Mouse (Mus musculus) ES-Bruce4 (cell line): Measurements from ENCODE around the gene Cnot1. TPM values are rescaled to one million over a fixed set of nuclear protein-coding genes. Genes with fewer than 3 reads are reported as not detected.

Experiments
- H3K27ac ChIP-seq: 2 replicates; pipeline ENCODE4 v1.5.1; 2012; ENCODE audit warnings: low read length, inconsistent platforms; ENCODE audit not compliant: insufficient read depth
- H3K27me3 ChIP-seq: 2 replicates; pipeline ENCODE4 v1.6.1; 2012; ENCODE audit warnings: mild to moderate bottlenecking, low read length, inconsistent platforms; ENCODE audit not compliant: control insufficient read depth, poor library complexity, insufficient read depth, severe bottlenecking
- H3K36me3 ChIP-seq: 2 replicates; pipeline ENCODE4 v1.6.1; 2012; ENCODE audit warnings: inconsistent platforms, mild to moderate bottlenecking, low read length, moderate library complexity; ENCODE audit not compliant: control insufficient read depth, poor library complexity, insufficient read depth, severe bottlenecking
- H3K4me1 ChIP-seq: one replicate; pipeline ENCODE4 v1.8.1; 2011; ENCODE audit warnings: low read length; ENCODE audit not compliant: control insufficient read depth, insufficient read depth
- H3K4me3 ChIP-seq: 2 replicates; pipeline ENCODE4 v1.5.1; 2011; ENCODE audit warnings: low read depth, mild to moderate bottlenecking, low read length
- H3K9ac ChIP-seq: 2 replicates; pipeline ENCODE4 v1.6.1; 2012; ENCODE audit warnings: low read depth, mild to moderate bottlenecking, inconsistent platforms; ENCODE audit not compliant: poor library complexity, severe bottlenecking
- H3K9me3 ChIP-seq: replicated peaks from 2 replicates; pipeline ENCODE4 v1.6.1; 2012; ENCODE audit warnings: mild to moderate bottlenecking, low read length, inconsistent platforms; ENCODE audit not compliant: control insufficient read depth, poor library complexity, insufficient read depth, severe bottlenecking
- CTCF ChIP-seq: IDR thresholded peaks from one replicate; pipeline ENCODE4 v1.8.1; 2011; ENCODE audit warnings: low read depth, low read length
- EP300 ChIP-seq: IDR thresholded peaks from 2 replicates; pipeline ENCODE4 v1.6.1; 2011; ENCODE audit warnings: low read depth, low read length; ENCODE audit not compliant: insufficient read depth
- POLR2A ChIP-seq: IDR thresholded peaks from one replicate; pipeline ENCODE4 v1.8.1; 2011; ENCODE audit warnings: low read length; ENCODE audit not compliant: insufficient read depth
- polyA plus RNA-seq: library from polyadenylated mRNA; stranded (reverse); fragments of >200 nt; gene quantifications from 2 replicates; pipeline ENCODE4 v1.2.4, GENCODE M21; 2011; ENCODE audit warnings: low read depth; ENCODE audit not compliant: missing spikeins, insufficient read depth, insufficient read length

Gene Cnot1
- polyA plus RNA-seq, 1 experiment, result 465 TPM

DNA sequence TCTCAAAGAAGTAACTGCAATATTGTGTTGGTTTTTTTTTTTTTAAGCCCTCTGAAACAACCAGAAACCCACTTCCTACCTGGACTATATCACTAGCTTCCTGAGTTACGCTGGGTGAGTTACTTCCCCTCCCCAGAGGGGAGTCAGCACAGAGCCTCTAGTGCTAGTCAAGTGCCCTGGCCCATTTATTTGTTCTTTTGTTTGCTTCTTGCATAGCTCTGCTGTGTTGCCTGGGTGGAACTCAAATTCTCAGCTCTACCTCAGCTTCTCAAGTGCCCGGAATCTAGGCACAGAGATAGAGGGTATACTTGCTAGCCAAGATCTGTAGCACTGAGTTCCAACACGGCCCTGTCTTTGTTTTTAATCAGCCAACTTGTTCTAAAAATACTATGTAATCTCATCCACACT lies 2.9 kb upstream of the Cnot1 start:
- no peak overlapping the region for H3K4me3 ChIP-seq
- no peaks in the 10 kb centered on the region for H3K9me3 ChIP-seq
- TF ChIP-seq POLR2A (no peak), EP300 (no peak), CTCF (no peak)
- H3K27me3 ChIP-seq, result no peaks in the 10 kb centered on the region
- H3K9ac ChIP-seq, result no peak overlapping the region
- no peaks in the 10 kb centered on the region for H3K4me1 ChIP-seq
- peaks cover 3% of the 10 kb centered on the region; the same call in 1 of the 2 replicates for H3K36me3 ChIP-seq
- H3K27ac ChIP-seq, result no peak overlapping the region

GRCm38 (mm10) chr8:95809116-95809515 lies 1.9 kb upstream of the Cnot1 start:
- Histone ChIP-seq H3K36me3 (peaks cover 11% of the 10 kb centered on the region), H3K4me3 (no peak overlapping the region), H3K9ac (no peak overlapping the region), H3K4me1 (no peaks in the 10 kb centered on the region), H3K9me3 (no peaks in the 10 kb centered on the region), H3K27ac (no peak overlapping the region), H3K27me3 (no peaks in the 10 kb centered on the region)
- no peak for TF ChIP-seq CTCF
- TF ChIP-seq EP300, result no peak
- TF ChIP-seq POLR2A, result no peak

- H3K27ac ChIP-seq, result no peak overlapping the region
- H3K27me3 ChIP-seq, result no peaks in the 10 kb centered on the region
- no peak overlapping the region for H3K9ac ChIP-seq
- H3K9me3 ChIP-seq, result no peaks in the 10 kb centered on the region
- no peak for TF ChIP-seq CTCF
- no peak for TF ChIP-seq EP300
- no peak for TF ChIP-seq POLR2A
- H3K4me1 ChIP-seq, result no peaks in the 10 kb centered on the region
- H3K36me3 ChIP-seq, result peaks cover 14% of the 10 kb centered on the region
- H3K4me3 ChIP-seq, result no peak overlapping the region
Measured at GRCm38 (mm10) chr8:95808631-95809030, 1.4 kb upstream of the Cnot1 start.

GRCm38 (mm10) chr8:95807861-95808260 lies 597 bp upstream of the Cnot1 start:
- H3K36me3 ChIP-seq, result peaks cover 18% of the 10 kb centered on the region
- no peaks in the 10 kb centered on the region for H3K9me3 ChIP-seq
- peak overlapping the region; percentile 99 for H3K9ac ChIP-seq
- no peaks in the 10 kb centered on the region for H3K27me3 ChIP-seq
- H3K4me1 ChIP-seq, result no peaks in the 10 kb centered on the region
- peak overlapping the region; percentile 90 for H3K27ac ChIP-seq
- H3K4me3 ChIP-seq, result peak overlapping the region; percentile 99
- TF ChIP-seq EP300 (0 out of 2 replicates have a peak, but pooled peaks have one; percentile 15), POLR2A (peak; percentile 75), CTCF (no peak)

GRCm38 (mm10) chr8:95806461-95807191 lies 638 bp downstream of the Cnot1 start:
- no peak for TF ChIP-seq EP300
- no peak for TF ChIP-seq POLR2A
- TF ChIP-seq CTCF, result no peak
- Histone ChIP-seq H3K9me3 (no peaks in the 10 kb centered on the region), H3K27ac (peak overlapping the region; percentile 44; the same call in 1 of the 2 replicates), H3K9ac (peak overlapping the region; percentile 99), H3K27me3 (no peaks in the 10 kb centered on the region), H3K4me1 (no peaks in the 10 kb centered on the region), H3K36me3 (peaks cover 27% of the 10 kb centered on the region), H3K4me3 (peak overlapping the region; percentile 97)

GRCm38 (mm10) chr8:95805482-95805881 lies 1.8 kb downstream of the Cnot1 start:
- H3K9ac ChIP-seq, result peak overlapping the region; percentile 99

More at GRCm38 (mm10) chr8:95805482-95805881, 1.8 kb downstream of the Cnot1 start:
- no peak for TF ChIP-seq CTCF
- no peak for TF ChIP-seq EP300
- no peak for TF ChIP-seq POLR2A
- Histone ChIP-seq H3K4me1 (no peaks in the 10 kb centered on the region), H3K9me3 (no peaks in the 10 kb centered on the region), H3K36me3 (peaks cover 36% of the 10 kb centered on the region), H3K27me3 (no peaks in the 10 kb centered on the region), H3K27ac (no peak overlapping the region), H3K4me3 (peak overlapping the region; percentile 37)
